Mouse (Mus musculus): ENCODE data around the gene Kif28. TPM values are rescaled to one million over a fixed set of nuclear protein-coding genes. Genes with fewer than 3 reads are reported as not detected.
"Not testable (repeated sequence)": the region's sequence is repeated elsewhere in the genome, so short reads cannot be mapped to it uniquely, and the experiment has no call there.

Kif28 gene
- polyA plus RNA-seq, 1 experiment: not detected

DNA sequence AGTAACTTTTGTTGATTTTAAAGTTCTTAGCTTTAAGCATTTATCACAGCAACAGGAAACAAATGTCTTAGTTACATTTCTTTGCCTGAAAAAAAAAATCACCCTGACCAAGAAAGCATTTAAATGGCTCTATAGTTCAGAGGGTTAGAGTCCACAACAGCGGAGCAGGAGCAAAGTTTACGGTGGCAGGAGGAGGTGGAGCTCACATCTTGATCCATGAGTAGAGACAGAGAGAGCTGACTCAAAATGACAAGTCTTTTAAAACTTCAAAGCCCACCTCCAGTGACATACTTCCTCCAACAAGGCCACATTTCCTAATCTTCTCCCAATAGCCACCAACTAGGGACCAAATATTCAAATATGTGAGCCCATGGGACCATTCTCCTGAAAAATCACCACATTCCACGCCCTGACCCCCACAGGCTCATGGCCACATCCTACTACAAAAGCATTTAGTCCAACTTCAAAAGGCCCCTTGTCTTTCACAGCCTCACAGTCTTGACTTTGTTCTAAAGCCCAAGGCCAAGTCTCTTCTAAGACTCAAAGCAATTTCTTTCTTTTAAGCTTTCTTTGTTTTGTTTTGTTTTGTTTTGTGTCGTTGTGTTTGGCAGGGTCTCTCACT, 80.7 kb downstream of the Kif28 start:
- H3K4me1 ChIP-seq: peaks cover 24% of the 10 kb centered on the region
- no peak for TF ChIP-seq FLI1 (IDR thresholded peaks at IDR 0.05; ENCODE audit: low read length)
- no peak for TF ChIP-seq GATA1 (IDR thresholded peaks at IDR 0.05; ENCODE audit: borderline replicate concordance, low read length)
- H3K36me3 ChIP-seq (replicated peaks; ENCODE audit: low read length): no peaks in the 10 kb centered on the region
- peaks cover 7% of the 10 kb centered on the region; the same call in 1 of the 2 replicates for H3K9me3 ChIP-seq
- no peak overlapping the region for H3K4me3 ChIP-seq (replicated peaks)
- H3K27me3 ChIP-seq (replicated peaks): peaks cover 45% of the 10 kb centered on the region

DNA sequence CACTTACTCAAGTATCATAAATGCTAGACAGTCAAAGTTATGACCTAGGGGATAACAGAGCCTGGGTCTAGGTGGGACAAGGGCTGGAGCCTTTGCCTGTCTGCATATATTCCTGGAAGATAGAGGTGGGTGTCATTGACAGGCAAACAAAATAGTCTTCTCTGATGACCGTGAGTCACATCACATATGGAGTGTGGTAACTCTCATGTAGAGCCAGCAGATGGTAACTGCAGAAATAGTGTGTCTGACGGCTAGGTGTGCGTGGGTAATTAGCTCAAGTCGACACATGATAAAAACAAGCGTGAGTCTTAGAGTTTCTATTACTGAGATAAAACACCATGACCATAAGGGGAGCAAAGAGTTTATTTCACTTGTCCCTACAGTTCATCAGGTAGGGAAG, 82.0 kb downstream of the Kif28 start:
- Histone ChIP-seq H3K4me3 (replicated peaks) (no peak overlapping the region), H3K4me1 (peaks cover 13% of the 10 kb centered on the region), H3K36me3 (replicated peaks; ENCODE audit: low read length) (no peaks in the 10 kb centered on the region), H3K9me3 (peaks cover 7% of the 10 kb centered on the region; the same call in 1 of the 2 replicates), H3K27me3 (replicated peaks) (peaks cover 31% of the 10 kb centered on the region)
- no peak for TF ChIP-seq GATA1 (IDR thresholded peaks at IDR 0.05; ENCODE audit: borderline replicate concordance, low read length)
- no peak for TF ChIP-seq FLI1 (IDR thresholded peaks at IDR 0.05; ENCODE audit: low read length)

DNA sequence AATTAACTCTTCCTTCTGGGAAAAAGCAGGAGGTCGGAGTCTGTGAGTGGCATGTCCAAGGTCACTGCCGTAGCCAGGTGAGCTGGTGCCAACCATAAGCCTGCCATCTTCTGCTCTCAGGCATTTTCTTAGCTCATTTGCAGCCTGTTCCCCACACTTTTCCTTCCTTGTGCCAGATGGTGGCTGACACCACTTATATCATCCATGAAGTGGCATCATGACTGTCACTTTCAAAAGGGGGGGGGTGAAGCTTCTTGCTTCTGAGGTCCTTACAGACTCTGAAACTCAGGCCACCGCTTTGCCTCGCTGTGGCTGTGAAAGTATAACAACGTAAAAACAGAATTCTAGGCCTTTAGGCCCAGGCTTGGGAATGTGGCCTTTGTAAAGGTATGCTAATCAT, 93.8 kb downstream of the Kif28 start:
- peaks cover 36% of the 10 kb centered on the region for H3K4me1 ChIP-seq

DNA sequence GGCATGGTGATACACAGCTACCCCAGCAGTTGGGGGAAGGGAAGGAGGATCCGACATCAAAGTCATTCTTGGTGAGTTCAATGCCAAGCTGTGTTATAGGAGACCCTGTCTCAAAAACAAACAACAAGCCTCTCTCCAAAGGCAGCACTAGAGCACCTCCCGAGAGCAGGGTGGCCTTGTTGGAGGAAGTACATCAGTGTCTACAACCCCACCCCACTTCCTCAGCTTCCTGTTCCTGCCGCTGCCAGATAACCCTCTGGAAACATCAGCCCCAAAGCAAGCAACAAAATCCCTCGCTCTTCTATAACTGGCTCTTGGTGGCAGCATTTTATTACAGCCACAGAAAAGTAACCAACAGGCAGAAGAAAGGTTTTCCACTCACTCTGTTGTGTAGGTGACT, 94.8 kb downstream of the Kif28 start:
- Histone ChIP-seq H3K27me3 (replicated peaks) (peaks cover 2% of the 10 kb centered on the region), H3K36me3 (replicated peaks; ENCODE audit: low read length) (no peaks in the 10 kb centered on the region), H3K4me1 (peaks cover 42% of the 10 kb centered on the region), H3K4me3 (replicated peaks) (no peak overlapping the region), H3K9me3 (peaks cover 4% of the 10 kb centered on the region; the same call in 1 of the 2 replicates)
- TF ChIP-seq FLI1 (IDR thresholded peaks at IDR 0.05; ENCODE audit: low read length) (no peak), GATA1 (IDR thresholded peaks at IDR 0.05; ENCODE audit: borderline replicate concordance, low read length) (no peak)

More for the DNA sequence above, 93.8 kb downstream of the Kif28 start:
- Histone ChIP-seq H3K36me3 (replicated peaks; ENCODE audit: low read length) (no peaks in the 10 kb centered on the region), H3K4me3 (replicated peaks) (no peak overlapping the region), H3K27me3 (replicated peaks) (no peaks in the 10 kb centered on the region), H3K9me3 (peaks cover 4% of the 10 kb centered on the region; the same call in 1 of the 2 replicates)
- TF ChIP-seq FLI1 (IDR thresholded peaks at IDR 0.05; ENCODE audit: low read length) (no peak), GATA1 (IDR thresholded peaks at IDR 0.05; ENCODE audit: borderline replicate concordance, low read length) (no peak)

DNA sequence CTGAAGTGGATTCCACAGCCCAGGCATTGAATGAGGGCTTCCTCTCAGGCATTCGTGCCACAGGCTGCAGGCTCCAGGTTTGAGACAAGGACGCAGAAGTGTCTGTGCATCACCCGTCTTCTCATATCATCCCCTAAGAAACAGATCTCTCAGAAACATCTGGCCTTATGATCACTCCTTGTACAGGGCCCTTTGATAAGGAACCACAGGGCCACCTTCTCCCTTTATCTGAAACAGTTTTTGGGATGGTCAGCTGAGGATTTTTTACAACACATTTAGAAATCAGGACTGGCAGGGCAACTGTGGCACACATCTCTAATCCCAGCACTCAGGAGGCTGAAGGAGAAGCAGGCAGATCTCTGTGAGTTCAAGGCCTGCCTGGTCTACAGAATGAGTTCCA, 95.7 kb downstream of the Kif28 start:
- peaks cover 5% of the 10 kb centered on the region for H3K27me3 ChIP-seq (replicated peaks)
- no peaks in the 10 kb centered on the region for H3K36me3 ChIP-seq (replicated peaks; ENCODE audit: low read length)
- peaks cover 4% of the 10 kb centered on the region; the same call in 1 of the 2 replicates for H3K9me3 ChIP-seq
- TF ChIP-seq FLI1 (IDR thresholded peaks at IDR 0.05; ENCODE audit: low read length) (no peak), GATA1 (IDR thresholded peaks at IDR 0.05; ENCODE audit: borderline replicate concordance, low read length) (no peak)
- no peak overlapping the region for H3K4me3 ChIP-seq (replicated peaks)
- peaks cover 42% of the 10 kb centered on the region for H3K4me1 ChIP-seq

DNA sequence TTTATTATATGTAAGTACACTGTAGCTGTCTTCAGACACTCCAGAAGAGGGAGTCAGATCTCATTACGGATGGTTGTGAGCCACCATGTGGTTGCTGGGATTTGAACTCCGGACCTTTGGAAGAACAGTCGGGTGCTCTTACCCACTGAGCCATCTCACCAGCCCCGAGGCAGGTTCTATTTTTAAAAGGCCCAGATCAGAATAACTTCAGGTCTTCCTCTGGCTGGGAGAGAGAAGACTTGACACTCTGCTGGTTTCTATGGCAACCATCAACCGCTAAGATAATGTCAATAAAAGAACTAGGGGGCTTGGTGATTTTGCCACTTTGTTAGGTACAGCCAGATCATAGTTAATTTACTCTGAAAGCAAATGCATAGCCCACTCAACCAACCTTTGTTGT, 96.4 kb downstream of the Kif28 start:
- H3K9me3 ChIP-seq; H3K4me3 ChIP-seq (replicated peaks); H3K36me3 ChIP-seq (replicated peaks; ENCODE audit: low read length): not testable (repeated sequence)
- Histone ChIP-seq H3K4me1 (peaks cover 42% of the 10 kb centered on the region), H3K27me3 (replicated peaks) (peaks cover 10% of the 10 kb centered on the region)

DNA sequence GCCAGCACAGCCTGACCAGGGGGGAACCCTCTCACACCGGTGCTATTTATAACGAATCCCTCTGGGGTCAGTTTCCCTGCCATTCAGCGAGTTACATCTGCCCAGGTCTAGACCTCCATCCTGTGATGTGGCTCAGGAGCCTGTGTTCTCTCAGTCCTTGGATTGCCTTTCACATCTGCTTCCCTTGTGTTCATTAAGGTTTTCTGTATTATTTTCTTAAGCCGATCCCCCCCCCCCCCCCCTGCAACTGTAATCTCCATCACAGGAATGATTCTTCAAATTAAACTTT, 99.1 kb downstream of the Kif28 start:
- Histone ChIP-seq H3K9me3 (no peaks in the 10 kb centered on the region), H3K4me3 (replicated peaks) (peak overlapping the region; percentile 62), H3K27me3 (replicated peaks) (peaks cover 16% of the 10 kb centered on the region), H3K4me1 (peaks cover 46% of the 10 kb centered on the region), H3K36me3 (replicated peaks; ENCODE audit: low read length) (no peaks in the 10 kb centered on the region)
- TF ChIP-seq GATA1 (IDR thresholded peaks at IDR 0.05; ENCODE audit: borderline replicate concordance, low read length) (no peak), FLI1 (IDR thresholded peaks at IDR 0.05; ENCODE audit: low read length) (no peak)

Other genes with a start within 250 kb of the Kif28 start
- 2.4 TPM in 1 of 2 replicates, not detected in the other for gene Smyd3, start 227.2 kb downstream of the Kif28 start, polyA plus RNA-seq (2012; ENCODE audit: insufficient read depth, low replicate concordance)
- 5.7 and 6.8 TPM in 2 replicates for gene Tfb2m, start 199.0 kb downstream of the Kif28 start, polyA plus RNA-seq (2012; ENCODE audit: insufficient read depth, low replicate concordance)
- 4.7 and 7.3 TPM in 2 replicates for gene Cnst, start 198.9 kb downstream of the Kif28 start, polyA plus RNA-seq (2012; ENCODE audit: insufficient read depth, low replicate concordance)
- 0.57 TPM in 1 of 2 replicates, not detected in the other for gene Sccpdh, start 77.1 kb downstream of the Kif28 start, polyA plus RNA-seq (2012; ENCODE audit: insufficient read depth, low replicate concordance)
- gene Gm10518, start 58.1 kb upstream of the Kif28 start, polyA plus RNA-seq (2012; ENCODE audit: insufficient read depth, low replicate concordance): not detected in 2 replicates
- gene Ahctf1, start 58.4 kb upstream of the Kif28 start, polyA plus RNA-seq (2012; ENCODE audit: insufficient read depth, low replicate concordance): 3.5 and 10.5 TPM in 2 replicates
- gene Cdc42bpa, start 215.2 kb upstream of the Kif28 start, polyA plus RNA-seq (2012; ENCODE audit: insufficient read depth, low replicate concordance): 16.1 and 80.7 TPM in 2 replicates

Measured in megakaryocyte, embryonic 14.5 days (primary cell).